Mouse (Mus musculus): Measurements from ENCODE around the gene Trp53i13.

- no peak for TF ChIP-seq CTCF (IDR thresholded peaks at IDR 0.05; ENCODE audit: low read depth, low read length)
- TF ChIP-seq POLR2A (IDR thresholded peaks at IDR 0.05; ENCODE audit: extremely low read depth, insufficient read depth, low read length): no peak
These were observed 29.0 kb downstream of the Trp53i13 start for GRCm38 (mm10) chr11:77486798-77487197.
